Mouse (Mus musculus): ENCODE results near the gene Cox19. TPM values are rescaled to one million over a fixed set of nuclear protein-coding genes. Genes with fewer than 3 reads are reported as not detected.

Cox19 gene
- 66.2 and 72.6 TPM in 2 replicates for polyA plus RNA-seq (2016; fragmentation: Nextera tagmentation; extraction: Ambion mirVana)

GRCm38 (mm10) chr5:139351134-139351533 is at the start of gene Cox19:
Gene Cox19, minus strand, starts transcription at chr5:139351418.
- H3K4me3 ChIP-seq = no peak within 1 kb of the TSS
- no peaks in the 10 kb centered on the region for H3K36me3 ChIP-seq
- H3K9ac ChIP-seq = 0 out of 2 replicates have a peak within 1 kb of the TSS, but pooled peaks have one; percentile 35
- H3K27ac ChIP-seq (ENCODE audit: poor library complexity, severe bottlenecking) = no peak within 1 kb of the TSS
- H3K27me3 ChIP-seq (replicated peaks) = peaks cover 76% of the 10 kb centered on the region
- ATAC-seq (ENCODE audit: insufficient number of reproducible peaks, low FRiP score) = no peak
- peaks cover 8% of the 10 kb centered on the region for H3K4me1 ChIP-seq (replicated peaks)
- 49% methylated on average over 5 of the region's 5 CpGs for WGBS
- H3K4me2 ChIP-seq = no peak within 1 kb of the TSS
- H3K9me3 ChIP-seq (replicated peaks) = no peaks in the 10 kb centered on the region

DNA sequence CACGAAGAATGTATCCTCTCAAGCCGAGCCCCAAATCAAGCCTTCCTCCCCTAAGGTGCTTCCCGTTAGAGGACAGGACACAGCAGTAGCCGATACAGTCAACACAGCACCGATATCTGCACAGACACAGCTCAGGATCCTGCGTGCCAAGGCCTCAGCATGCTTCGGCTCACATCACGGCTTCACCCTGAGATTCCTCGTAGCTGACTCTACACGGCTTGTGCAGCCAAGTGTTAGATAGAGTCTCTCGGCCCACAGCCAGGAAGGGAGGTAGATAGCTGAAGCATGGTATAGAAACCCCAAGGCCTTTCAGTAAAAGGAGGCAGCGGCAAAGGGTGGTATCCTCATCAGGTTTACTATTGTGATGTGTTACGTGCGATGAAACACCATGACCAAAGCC is 48.8 kb upstream of the Cox19 start:
- Histone ChIP-seq H3K27me3 (replicated peaks) (no peaks in the 10 kb centered on the region; the same call in 1 of the 2 replicates), H3K9ac (no peak overlapping the region), H3K36me3 (no peaks in the 10 kb centered on the region), H3K9me3 (replicated peaks) (no peaks in the 10 kb centered on the region), H3K4me3 (no peak overlapping the region), H3K27ac (ENCODE audit: poor library complexity, severe bottlenecking) (no peak overlapping the region), H3K4me1 (replicated peaks) (peaks cover 23% of the 10 kb centered on the region), H3K4me2 (no peak overlapping the region)
- WGBS = 75% methylated on average over 14 of the region's 14 CpGs
- ATAC-seq (ENCODE audit: insufficient number of reproducible peaks, low FRiP score) = no peak

- Histone ChIP-seq H3K27ac (ENCODE audit: poor library complexity, severe bottlenecking) (no peak overlapping the region), H3K27me3 (replicated peaks) (no peaks in the 10 kb centered on the region; the same call in 1 of the 2 replicates), H3K9ac (no peak overlapping the region), H3K4me2 (no peak overlapping the region), H3K4me3 (no peak overlapping the region), H3K4me1 (replicated peaks) (peaks cover 24% of the 10 kb centered on the region), H3K36me3 (peaks cover 4% of the 10 kb centered on the region; the same call in 1 of the 2 replicates), H3K9me3 (replicated peaks) (no peaks in the 10 kb centered on the region)
- WGBS = 76% methylated on average over 5 of the region's 5 CpGs
- no peak for ATAC-seq (ENCODE audit: insufficient number of reproducible peaks, low FRiP score)
Observed at GRCm38 (mm10) chr5:139398786-139399185, 47.6 kb upstream of the Cox19 start.

DNA sequence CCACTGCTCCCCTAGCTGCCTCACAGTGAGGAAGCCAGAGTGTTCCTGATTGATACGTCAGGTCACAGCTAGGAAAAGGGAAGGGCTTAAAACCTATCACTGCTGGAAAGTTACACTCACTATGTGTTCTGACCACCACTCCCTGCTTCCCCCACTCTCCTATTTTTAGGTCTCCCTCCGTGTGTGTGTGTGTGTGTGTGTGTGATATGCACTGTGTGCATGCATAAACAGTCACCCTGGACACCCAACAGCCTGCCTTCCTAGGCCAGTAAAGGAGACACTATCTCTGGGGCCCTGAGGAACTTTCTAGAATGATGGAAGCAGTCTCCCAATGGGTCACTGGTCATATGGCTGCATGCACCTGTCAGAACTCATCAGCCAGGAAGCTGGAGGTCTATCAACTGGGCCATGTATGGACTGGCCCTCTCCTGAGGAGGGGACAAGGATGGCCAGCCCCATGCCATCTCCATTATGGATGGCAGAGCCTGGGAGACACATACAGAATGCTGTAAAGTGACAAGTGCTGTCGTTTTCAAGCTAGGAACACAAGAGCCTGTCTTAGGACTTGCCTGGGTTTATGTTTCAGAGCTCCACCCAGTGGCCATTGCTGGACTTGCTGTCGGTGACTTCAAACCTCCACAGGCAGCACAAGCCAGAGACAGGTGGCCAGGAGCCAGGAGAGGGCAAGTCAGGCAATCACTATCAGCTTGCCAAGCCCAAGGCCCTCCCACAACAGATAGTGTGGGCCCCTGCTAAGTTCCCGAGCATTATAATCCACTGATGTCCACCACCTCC is 46.9 kb upstream of the Cox19 start:
- ATAC-seq (ENCODE audit: insufficient number of reproducible peaks, low FRiP score) = peak; percentile 54
- WGBS = 15% methylated on average over 5 of the region's 5 CpGs
- Histone ChIP-seq H3K27me3 (replicated peaks) (no peaks in the 10 kb centered on the region; the same call in 1 of the 2 replicates), H3K27ac (ENCODE audit: poor library complexity, severe bottlenecking) (no peak overlapping the region), H3K4me3 (no peak overlapping the region), H3K4me1 (replicated peaks) (peaks cover 24% of the 10 kb centered on the region), H3K9me3 (replicated peaks) (no peaks in the 10 kb centered on the region), H3K36me3 (peaks cover 9% of the 10 kb centered on the region), H3K4me2 (peak overlapping the region; percentile 10; the same call in 1 of the 2 replicates), H3K9ac (no peak overlapping the region)

DNA sequence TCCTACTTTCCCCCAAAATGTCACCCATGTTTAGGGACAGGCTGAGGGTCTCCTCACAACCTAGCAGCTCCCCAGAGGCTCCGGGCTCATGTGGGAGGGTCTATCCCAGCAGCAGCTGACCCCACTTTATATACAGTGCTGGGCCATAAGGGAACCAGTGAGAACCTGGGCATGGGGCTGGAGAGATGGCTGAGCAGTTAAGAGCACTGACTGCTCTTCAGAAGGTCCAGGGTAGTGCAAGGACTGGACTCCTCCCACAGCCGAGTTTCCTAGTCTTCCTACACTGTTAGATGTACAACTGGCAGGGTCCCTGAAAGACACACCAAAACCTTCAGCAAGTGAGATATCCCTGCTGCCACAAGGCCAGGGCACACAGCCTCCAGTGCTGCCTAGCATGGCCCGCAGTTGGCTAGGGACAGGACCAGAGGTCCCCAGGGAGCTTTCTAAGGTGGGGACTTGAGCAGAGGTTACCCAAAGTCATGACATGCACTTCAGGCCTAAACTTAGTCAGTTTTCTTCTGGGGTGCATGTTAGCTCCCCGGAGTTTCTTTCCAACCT is 46.2 kb upstream of the Cox19 start:
- Histone ChIP-seq H3K4me3 (no peak overlapping the region), H3K4me1 (replicated peaks) (peaks cover 24% of the 10 kb centered on the region), H3K9ac (no peak overlapping the region), H3K9me3 (replicated peaks) (no peaks in the 10 kb centered on the region), H3K36me3 (peaks cover 16% of the 10 kb centered on the region), H3K4me2 (no peak overlapping the region), H3K27me3 (replicated peaks) (no peaks in the 10 kb centered on the region), H3K27ac (ENCODE audit: poor library complexity, severe bottlenecking) (no peak overlapping the region)
- ATAC-seq (ENCODE audit: insufficient number of reproducible peaks, low FRiP score) = no peak
- 82% methylated on average over 4 of the region's 4 CpGs for WGBS

DNA sequence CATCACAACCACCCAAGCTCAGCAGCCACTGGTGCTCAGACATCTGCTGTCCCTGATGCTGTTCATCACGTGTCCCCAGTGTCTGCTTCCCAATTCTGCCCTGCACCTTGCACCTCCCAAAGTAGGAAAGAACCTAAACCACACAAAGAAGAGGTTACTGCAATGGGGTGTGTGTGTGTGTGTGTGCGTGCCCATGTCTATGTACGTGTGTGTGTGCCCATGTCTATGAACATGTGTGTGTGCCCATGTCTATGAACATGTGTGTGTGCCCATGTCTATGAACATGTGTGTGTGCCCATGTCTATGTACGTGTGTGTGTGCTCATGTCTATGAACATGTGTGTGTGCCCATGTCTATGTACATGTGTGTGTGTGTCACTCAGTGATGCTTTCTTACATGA is 44.3 kb upstream of the Cox19 start:
- no peak for ATAC-seq (ENCODE audit: insufficient number of reproducible peaks, low FRiP score)
- Histone ChIP-seq H3K4me1 (replicated peaks) (peaks cover 39% of the 10 kb centered on the region), H3K9ac (no peak overlapping the region), H3K4me3 (no peak overlapping the region), H3K4me2 (no peak overlapping the region), H3K9me3 (replicated peaks) (no peaks in the 10 kb centered on the region), H3K27ac (ENCODE audit: poor library complexity, severe bottlenecking) (no peak overlapping the region), H3K27me3 (replicated peaks) (no peaks in the 10 kb centered on the region), H3K36me3 (peaks cover 20% of the 10 kb centered on the region)
- 88% methylated on average over 4 of the region's 4 CpGs for WGBS

GRCm38 (mm10) chr5:139394399-139394798 is 43.2 kb upstream of the Cox19 start:
- Histone ChIP-seq H3K27ac (ENCODE audit: poor library complexity, severe bottlenecking) (no peak overlapping the region), H3K4me3 (no peak overlapping the region), H3K4me2 (no peak overlapping the region), H3K27me3 (replicated peaks) (no peaks in the 10 kb centered on the region), H3K9ac (no peak overlapping the region), H3K4me1 (replicated peaks) (peaks cover 47% of the 10 kb centered on the region), H3K9me3 (replicated peaks) (no peaks in the 10 kb centered on the region), H3K36me3 (peaks cover 20% of the 10 kb centered on the region)
- ATAC-seq (ENCODE audit: insufficient number of reproducible peaks, low FRiP score) = no peak
- 52% methylated on average over 7 of the region's 7 CpGs for WGBS

GRCm38 (mm10) chr5:139393197-139393588 is 42.0 kb upstream of the Cox19 start:
- Histone ChIP-seq H3K4me3 (no peak overlapping the region), H3K27me3 (replicated peaks) (no peaks in the 10 kb centered on the region), H3K27ac (ENCODE audit: poor library complexity, severe bottlenecking) (no peak overlapping the region), H3K4me2 (no peak overlapping the region), H3K9me3 (replicated peaks) (no peaks in the 10 kb centered on the region), H3K4me1 (replicated peaks) (peaks cover 51% of the 10 kb centered on the region), H3K9ac (no peak overlapping the region), H3K36me3 (peaks cover 20% of the 10 kb centered on the region)
- WGBS = 94% methylated on average over 16 of the region's 16 CpGs
- ATAC-seq (ENCODE audit: insufficient number of reproducible peaks, low FRiP score) = no peak

DNA sequence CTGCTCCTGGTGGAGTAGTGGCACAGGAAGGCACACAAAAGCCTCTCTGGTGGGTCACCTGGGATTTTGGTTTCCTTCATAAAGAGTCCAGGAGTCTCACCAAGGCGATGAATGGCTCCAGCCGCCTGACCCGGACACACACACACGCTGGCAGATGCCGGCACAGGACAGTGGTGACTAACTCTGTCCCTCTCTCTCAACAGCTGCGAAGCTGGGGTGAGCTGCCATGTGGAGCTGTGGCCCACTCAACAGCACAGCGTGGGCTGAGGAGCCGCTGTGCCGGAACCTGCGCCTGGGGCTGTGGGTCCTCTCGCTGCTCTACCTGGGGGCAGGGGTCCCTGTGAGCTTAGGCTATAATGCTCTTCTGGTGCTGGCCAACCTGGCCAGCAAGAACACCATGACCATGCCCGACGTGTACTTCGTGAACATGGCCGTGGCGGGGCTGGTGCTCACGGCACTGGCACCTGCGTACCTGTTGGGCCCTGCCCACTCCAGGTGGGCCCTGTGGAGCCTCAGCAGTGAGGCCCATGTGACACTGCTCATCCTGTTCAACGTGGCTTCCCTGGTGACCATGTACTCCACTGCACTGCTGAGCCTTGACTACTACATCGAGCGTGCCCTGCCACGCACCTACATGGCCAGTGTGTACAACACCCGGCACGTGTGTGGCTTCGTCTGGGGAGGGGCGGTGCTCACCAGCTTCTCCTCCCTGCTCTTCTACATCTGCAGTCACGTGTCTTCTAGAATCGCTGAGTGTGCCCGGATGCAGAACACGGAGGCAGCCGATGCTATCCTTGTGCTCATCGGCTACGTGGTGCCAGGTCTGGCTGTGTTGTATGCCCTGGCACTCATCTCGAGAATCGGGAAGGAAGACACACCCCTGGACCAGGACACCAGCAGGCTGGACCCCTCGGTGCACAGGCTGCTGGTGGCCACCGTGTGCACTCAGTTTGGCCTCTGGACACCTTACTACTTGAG is 41.3 kb upstream of the Cox19 start:
- Histone ChIP-seq H3K27me3 (replicated peaks) (no peaks in the 10 kb centered on the region), H3K36me3 (peaks cover 20% of the 10 kb centered on the region), H3K4me2 (no peak overlapping the region), H3K9ac (no peak overlapping the region), H3K4me1 (replicated peaks) (peaks cover 51% of the 10 kb centered on the region), H3K4me3 (no peak overlapping the region), H3K27ac (ENCODE audit: poor library complexity, severe bottlenecking) (no peak overlapping the region), H3K9me3 (replicated peaks) (no peaks in the 10 kb centered on the region)
- ATAC-seq (ENCODE audit: insufficient number of reproducible peaks, low FRiP score) = no peak
- WGBS = 93% methylated on average over 37 of the region's 37 CpGs

- H3K4me1 ChIP-seq (replicated peaks) = peaks cover 54% of the 10 kb centered on the region
Observed at GRCm38 (mm10) chr5:139391309-139391990, 40.2 kb upstream of the Cox19 start.

More at GRCm38 (mm10) chr5:139391309-139391990, 40.2 kb upstream of the Cox19 start:
- 83% methylated on average over 11 of the region's 11 CpGs for WGBS
- Histone ChIP-seq H3K4me3 (peak overlapping the region; percentile 11; the same call in 1 of the 2 replicates), H3K36me3 (peaks cover 20% of the 10 kb centered on the region), H3K9me3 (replicated peaks) (no peaks in the 10 kb centered on the region), H3K27ac (ENCODE audit: poor library complexity, severe bottlenecking) (peak overlapping the region; percentile 10; the same call in 1 of the 2 replicates), H3K9ac (0 out of 2 replicates have a peak overlapping the region, but pooled peaks have one; percentile 38), H3K4me2 (peak overlapping the region; percentile 44), H3K27me3 (replicated peaks) (no peaks in the 10 kb centered on the region)
- ATAC-seq (ENCODE audit: insufficient number of reproducible peaks, low FRiP score) = no peak

All from heart, embryonic 12.5 days (tissue).